Mouse (Mus musculus) lung, embryonic 14.5 days (tissue): ENCODE data around the gene Prss38. TPM values are rescaled to one million over a fixed set of nuclear protein-coding genes. Genes with fewer than 3 reads are reported as not detected.

ENCODE experiments used
- ATAC-seq: fragments of 200-750 bp; cut with Nextera tagmentation; 2 replicates; pipeline ENCODE4 v1.8.0; 2017; ENCODE audit warnings: mild to moderate bottlenecking, moderate TSS enrichment, moderate library complexity; ENCODE audit not compliant: insufficient read depth
- DNase-seq: peaks from one replicate; pipeline ENCODE4 v3.0.0-alpha.2; 2015
- H3K27ac ChIP-seq: fragments of 300-500 bp; sonication (generic); 2 replicates; pipeline ENCODE4 v1.5.1; 2014; ENCODE audit warnings: low read depth, mild to moderate bottlenecking, moderate library complexity
- H3K27me3 ChIP-seq: fragments of 300-500 bp; sonication (generic); 2 replicates; pipeline ENCODE4 v1.6.1; 2014; ENCODE audit warnings: low read length, control low read depth; ENCODE audit not compliant: insufficient read depth
- H3K36me3 ChIP-seq: fragments of 300-500 bp; sonication (generic); 2 replicates; pipeline ENCODE4 v1.6.1; 2014; ENCODE audit warnings: control low read depth; ENCODE audit not compliant: insufficient read depth
- H3K4me1 ChIP-seq: fragments of 300-500 bp; sonication (generic); 2 replicates; pipeline ENCODE4 v1.6.1; 2014; ENCODE audit warnings: antibody characterized with exemption, control low read depth; ENCODE audit not compliant: insufficient read depth
- H3K4me2 ChIP-seq: fragments of 300-500 bp; sonication (generic); 2 replicates; pipeline ENCODE4 v1.6.1; 2014; ENCODE audit warnings: mild to moderate bottlenecking
- H3K4me3 ChIP-seq: fragments of 300-500 bp; sonication (generic); 2 replicates; pipeline ENCODE4 v1.5.1; 2014; ENCODE audit warnings: low read depth, low read length
- H3K9ac ChIP-seq: fragments of 300-500 bp; sonication (generic); 2 replicates; pipeline ENCODE4 v1.6.1; 2014
- H3K9me3 ChIP-seq: fragments of 300-500 bp; sonication (generic); 2 replicates; pipeline ENCODE4 v1.6.1; 2016; ENCODE audit warnings: low read depth, low read length, control low read depth
- CTCF ChIP-seq: IDR thresholded peaks from 2 replicates; pipeline ENCODE4 v1.5.1; 2016; ENCODE audit warnings: antibody characterized with exemption, low read depth
- WGBS: fragments of 180-500 bp; shearing (Covaris S2); extraction: QIAGEN DNeasy Blood & Tissue Kit; methylation state at CpG from one replicate; pipeline ENCODE4 v1.1.7; 2014; 5-methylcytosine and 5-hydroxymethylcytosine counted together
- polyA plus RNA-seq: library from polyadenylated mRNA; unstranded; fragments of >200 nt; fragmentation: Nextera tagmentation; extraction: Ambion mirVana; gene quantifications from 2 replicates; pipeline ENCODE4 v1.2.1, GENCODE M21; 2014

The Prss38 gene
- polyA plus RNA-seq, 1 experiment from 2014 or later: not detected

DNA sequence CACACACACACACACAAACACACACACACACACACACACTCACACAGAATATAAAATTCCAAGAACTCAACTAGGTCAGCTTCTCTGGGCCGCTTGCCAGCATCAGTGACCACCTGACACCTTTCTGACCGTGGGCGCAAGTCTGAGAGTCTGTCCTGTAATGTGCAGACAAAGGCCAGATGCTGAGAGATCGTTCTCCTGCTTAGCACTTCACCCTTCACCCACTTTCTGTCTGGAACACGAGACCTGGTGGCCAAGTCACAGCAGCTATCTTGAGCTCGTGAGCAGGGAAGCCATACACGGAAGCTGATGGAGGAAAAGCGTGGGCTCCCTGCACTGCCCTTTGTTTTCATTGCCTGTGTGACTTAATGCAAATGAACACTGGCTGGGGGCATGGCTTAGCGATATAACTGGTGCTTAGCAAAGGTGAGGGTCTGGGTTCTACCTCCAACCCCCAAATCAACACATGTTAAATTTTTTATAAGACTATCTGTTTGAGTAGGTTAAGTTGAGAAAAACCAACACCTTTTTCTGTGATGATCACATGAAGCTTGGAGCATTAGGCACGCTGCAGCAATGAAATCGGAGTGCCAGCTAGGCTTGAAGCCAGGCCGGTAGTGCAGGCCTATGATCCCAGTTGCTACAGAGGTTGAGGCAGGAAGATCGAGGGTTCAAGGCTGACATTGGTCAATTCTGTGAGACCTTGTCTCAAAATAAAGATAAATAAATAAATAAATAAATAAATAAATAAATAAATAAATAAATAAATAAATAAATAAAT lies 37.3 kb downstream of the Prss38 start:
- H3K27me3 ChIP-seq: no peaks in the 10 kb centered on the region
- H3K4me2 ChIP-seq: no peak overlapping the region
- no peak overlapping the region for H3K4me3 ChIP-seq
- WGBS: 53% methylated on average over 13 of the region's 13 CpGs
- H3K4me1 ChIP-seq: no peaks in the 10 kb centered on the region
- no peak for TF ChIP-seq CTCF
- no peaks in the 10 kb centered on the region for H3K36me3 ChIP-seq
- H3K9ac ChIP-seq: no peak overlapping the region
- no peaks in the 10 kb centered on the region for H3K9me3 ChIP-seq
- ATAC-seq: no peak
- no peak for DNase-seq
- H3K27ac ChIP-seq: no peak overlapping the region

DNA sequence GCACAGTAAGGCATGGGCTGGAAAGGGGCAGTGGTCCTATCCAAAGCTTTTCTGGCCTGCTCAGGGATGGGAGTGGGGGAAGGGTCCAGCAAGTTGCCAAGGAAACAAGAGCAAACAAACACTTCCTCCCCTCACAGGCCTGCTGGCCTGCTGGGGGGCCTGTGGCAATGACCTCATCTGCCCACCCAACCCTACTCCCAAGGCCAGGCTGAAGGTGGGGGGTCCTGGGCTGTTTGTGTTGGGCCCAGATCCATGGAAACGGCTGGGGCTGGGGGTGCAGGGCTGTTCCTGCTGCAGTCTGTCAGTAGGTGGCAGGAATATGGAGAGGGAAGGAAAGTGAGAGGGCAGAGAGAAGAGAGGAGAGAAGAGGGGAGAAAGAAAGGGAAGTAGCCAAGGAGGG lies 39.1 kb downstream of the Prss38 start:
- WGBS: 0% methylated on average over 1 of the region's 1 CpGs
- peak; percentile 20 for DNase-seq
- Histone ChIP-seq H3K4me1 (no peaks in the 10 kb centered on the region), H3K36me3 (no peaks in the 10 kb centered on the region), H3K27ac (no peak overlapping the region), H3K27me3 (no peaks in the 10 kb centered on the region), H3K9ac (no peak overlapping the region), H3K4me2 (no peak overlapping the region), H3K4me3 (no peak overlapping the region), H3K9me3 (no peaks in the 10 kb centered on the region)
- TF ChIP-seq CTCF: peak; percentile 28; the same call in 1 of the 2 replicates
- ATAC-seq: peak; percentile 50; the same call in 1 of the 2 replicates

DNA sequence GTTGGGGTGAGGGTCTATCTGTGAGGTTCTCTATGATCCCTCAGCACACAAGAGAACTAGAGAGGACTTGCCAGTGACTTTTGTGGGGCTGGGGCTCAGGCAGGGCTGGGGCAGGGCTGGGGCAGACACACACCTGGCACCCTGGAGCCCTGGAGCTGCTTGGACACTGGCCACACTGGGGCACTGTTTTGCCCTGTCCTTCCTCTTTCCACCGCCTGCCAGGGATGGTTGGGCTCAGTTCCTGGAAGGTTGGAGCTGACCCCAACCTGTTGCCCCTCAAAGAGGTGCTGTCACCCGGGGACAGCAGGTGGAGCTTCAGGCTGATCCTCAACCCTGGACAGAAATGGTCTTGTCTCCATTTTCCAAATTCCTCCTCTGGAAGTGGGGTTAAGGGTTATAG lies 39.5 kb downstream of the Prss38 start:
- Histone ChIP-seq H3K27ac (no peak overlapping the region), H3K9me3 (no peaks in the 10 kb centered on the region), H3K4me3 (no peak overlapping the region), H3K9ac (no peak overlapping the region), H3K4me1 (no peaks in the 10 kb centered on the region), H3K27me3 (no peaks in the 10 kb centered on the region), H3K36me3 (no peaks in the 10 kb centered on the region), H3K4me2 (no peak overlapping the region)
- 0 out of 2 replicates have a peak, but pooled peaks have one; percentile 1 for TF ChIP-seq CTCF
- DNase-seq (no peak), ATAC-seq (no peak)
- 24% methylated on average over 2 of the region's 2 CpGs for WGBS

DNA sequence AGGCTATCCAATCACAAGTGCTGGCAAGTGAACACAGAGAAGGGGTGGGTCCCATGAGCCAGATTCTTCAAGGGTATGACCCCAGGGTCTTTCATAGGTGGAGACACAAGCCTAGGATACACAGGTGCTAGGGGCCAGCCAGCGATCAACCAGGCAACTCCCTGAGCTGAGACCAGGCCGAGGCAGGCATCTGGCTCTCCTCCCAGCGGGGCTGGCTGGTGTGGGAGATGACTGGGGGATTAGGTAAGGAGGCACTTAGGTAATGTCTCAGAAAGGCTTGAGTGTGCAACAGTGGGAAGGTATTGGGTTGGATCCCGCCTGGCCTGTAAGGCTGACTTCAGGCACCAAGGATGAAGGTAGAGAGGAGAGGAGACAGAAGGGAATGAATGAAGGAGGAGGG lies 40.3 kb downstream of the Prss38 start:
- no peak for TF ChIP-seq CTCF
- Histone ChIP-seq H3K4me2 (no peak overlapping the region), H3K4me1 (no peaks in the 10 kb centered on the region), H3K9me3 (no peaks in the 10 kb centered on the region), H3K27me3 (no peaks in the 10 kb centered on the region), H3K27ac (no peak overlapping the region), H3K36me3 (no peaks in the 10 kb centered on the region), H3K9ac (no peak overlapping the region), H3K4me3 (no peak overlapping the region)
- no peak for DNase-seq
- 63% methylated on average over 4 of the region's 4 CpGs for WGBS
- ATAC-seq: no peak

DNA sequence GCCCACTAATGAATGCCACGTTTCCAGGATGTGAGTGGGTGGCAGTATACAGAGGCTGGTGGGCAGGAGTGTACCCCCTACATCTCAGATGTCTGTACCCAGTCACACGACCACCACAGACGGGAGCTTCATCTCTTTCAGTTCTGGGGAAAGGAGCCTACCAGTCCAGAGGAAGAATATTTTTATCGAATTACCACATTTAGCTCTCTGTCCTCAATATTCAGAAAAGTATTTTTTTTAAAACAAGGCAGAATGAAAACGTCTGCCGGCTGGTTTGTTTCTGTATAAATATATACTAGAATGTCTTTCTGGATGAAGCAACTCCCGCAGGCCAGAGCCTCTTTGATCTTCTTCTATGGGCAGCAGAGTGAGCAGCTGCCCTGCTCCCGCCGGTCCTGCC lies 42.5 kb downstream of the Prss38 start:
- 29% methylated on average over 9 of the region's 9 CpGs for WGBS
- no peak for DNase-seq
- Histone ChIP-seq H3K9ac (no peak overlapping the region), H3K9me3 (no peaks in the 10 kb centered on the region), H3K4me1 (no peaks in the 10 kb centered on the region), H3K4me3 (no peak overlapping the region), H3K27ac (no peak overlapping the region), H3K27me3 (no peaks in the 10 kb centered on the region), H3K36me3 (no peaks in the 10 kb centered on the region), H3K4me2 (no peak overlapping the region)
- ATAC-seq: no peak
- no peak for TF ChIP-seq CTCF

DNA sequence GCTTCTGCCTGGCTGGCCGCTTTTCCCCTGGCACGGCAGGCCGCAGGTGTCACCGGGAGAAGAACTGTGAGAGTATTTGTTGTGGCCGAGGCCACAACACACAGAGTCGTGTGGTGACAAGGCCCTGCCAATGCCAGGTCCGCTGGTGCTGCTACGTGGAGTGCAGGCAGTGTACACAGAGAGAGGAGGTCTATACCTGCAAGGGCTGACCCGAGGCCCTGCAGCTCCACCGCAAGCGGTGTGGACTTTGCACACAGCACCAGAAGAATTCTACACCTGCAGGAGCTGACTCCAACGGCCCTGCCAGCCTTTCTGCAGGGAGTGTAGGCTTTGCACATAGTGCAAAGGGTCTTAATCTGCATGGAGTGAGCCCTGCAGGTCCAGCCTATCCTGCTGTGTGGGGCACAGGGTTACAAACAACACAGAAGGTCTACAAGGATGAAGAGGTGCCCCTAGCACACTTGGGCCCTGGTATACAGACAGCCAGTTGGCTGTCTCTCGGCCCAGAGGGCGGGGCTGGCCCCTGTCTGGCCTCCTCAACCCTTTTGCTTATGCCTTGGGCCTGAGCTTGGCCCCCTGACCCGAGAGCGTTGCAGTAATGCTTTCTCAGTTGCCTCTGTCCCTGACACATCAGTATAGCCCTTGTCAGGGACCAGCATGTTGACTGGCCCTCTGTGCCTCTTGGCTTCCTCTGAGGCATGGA lies 44.1 kb downstream of the Prss38 start:
- Histone ChIP-seq H3K36me3 (no peaks in the 10 kb centered on the region), H3K4me3 (no peak overlapping the region), H3K27me3 (no peaks in the 10 kb centered on the region), H3K4me2 (no peak overlapping the region), H3K9me3 (no peaks in the 10 kb centered on the region), H3K4me1 (no peaks in the 10 kb centered on the region), H3K27ac (no peak overlapping the region), H3K9ac (no peak overlapping the region)
- ATAC-seq: no peak
- no peak for TF ChIP-seq CTCF
- WGBS: 72% methylated on average over 16 of the region's 16 CpGs
- no peak for DNase-seq

DNA sequence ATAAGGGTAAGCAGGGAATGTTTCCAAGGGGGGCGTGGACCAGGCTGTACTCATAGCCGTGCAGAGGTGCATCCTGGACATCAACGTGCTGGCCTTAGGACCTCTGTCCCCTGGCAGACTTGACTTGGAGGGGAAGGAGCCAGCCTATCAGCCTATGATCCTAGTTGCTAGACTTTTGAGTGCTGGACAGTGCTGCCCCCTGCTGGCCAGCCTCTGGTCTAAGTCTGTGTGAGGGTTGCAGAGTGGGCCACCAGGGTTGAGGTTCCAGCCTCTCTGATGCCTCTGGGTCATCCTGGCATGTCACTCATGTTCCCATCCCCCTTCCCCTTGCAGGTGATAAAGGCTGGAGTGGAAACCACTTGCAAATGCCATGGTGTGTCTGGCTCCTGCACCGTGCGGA lies 44.9 kb downstream of the Prss38 start:
- Histone ChIP-seq H3K27me3 (no peaks in the 10 kb centered on the region), H3K9me3 (no peaks in the 10 kb centered on the region), H3K4me1 (no peaks in the 10 kb centered on the region), H3K4me2 (no peak overlapping the region), H3K36me3 (no peaks in the 10 kb centered on the region), H3K9ac (no peak overlapping the region), H3K4me3 (no peak overlapping the region), H3K27ac (no peak overlapping the region)
- ATAC-seq (peak; percentile 64; the same call in 1 of the 2 replicates), DNase-seq (peak; percentile 85)
- WGBS: 40% methylated on average over 5 of the region's 5 CpGs
- TF ChIP-seq CTCF: peak; percentile 88
